Mouse (Mus musculus) induced T-regulatory cell, adult 2 months (primary cell): ENCODE measurements at regions not wholly inside any gene's neighbourhood (a gene's known extent, or its start where the extent isn't known, plus 50 kb on each side); places are given as distances from the start of the nearest gene placed in this dataset.

Source experiments
- DNase-seq: peaks from one replicate; pipeline ENCODE4 v3.0.0-alpha.2; 2012; ENCODE audit warnings: low read depth

GRCm38 (mm10) chr4:100037868-100038267 is 57.7 kb upstream of the Ror1 start:
- no peak for DNase-seq

- no peak for DNase-seq
These were observed 55.9 kb upstream of the Ror1 start for GRCm38 (mm10) chr4:100039741-100040140.

- DNase-seq: peak; percentile 10
These were observed 53.6 kb upstream of the Ror1 start for GRCm38 (mm10) chr4:100041982-100042381.

GRCm38 (mm10) chr4:100045164-100045906 is 50.3 kb upstream of the Ror1 start:
- no peak for DNase-seq
